Mouse (Mus musculus) embryo, embryonic 10.5 days (tissue): ENCODE measurements around the gene Galnt16.

Experiments used
- DNase-seq: peaks from one replicate; pipeline ENCODE4 v3.0.0-alpha.2; 2015; ENCODE audit warnings: low spot score

The Galnt16 gene

GRCm38 (mm10) chr12:80531585-80531984 lies 13.5 kb downstream of the Galnt16 start:
- DNase-seq, result no peak

- no peak for DNase-seq
Measured at GRCm38 (mm10) chr12:80533876-80534275, 15.8 kb downstream of the Galnt16 start.

- DNase-seq, result no peak
Measured at GRCm38 (mm10) chr12:80537313-80537712, 19.2 kb downstream of the Galnt16 start.

- DNase-seq, result no peak
Measured at GRCm38 (mm10) chr12:80538311-80538710, 20.2 kb downstream of the Galnt16 start.

- peak; percentile 25 for DNase-seq
Measured at GRCm38 (mm10) chr12:80545310-80545709, 27.2 kb downstream of the Galnt16 start.

- no peak for DNase-seq
Measured at GRCm38 (mm10) chr12:80549646-80550045, 31.6 kb downstream of the Galnt16 start.

- peak; percentile 41 for DNase-seq
Measured at GRCm38 (mm10) chr12:80553157-80553556, 35.1 kb downstream of the Galnt16 start.

GRCm38 (mm10) chr12:80554312-80554711 lies 36.2 kb downstream of the Galnt16 start:
- DNase-seq, result no peak

- DNase-seq, result no peak
Measured at GRCm38 (mm10) chr12:80561904-80562303, 43.8 kb downstream of the Galnt16 start.

GRCm38 (mm10) chr12:80562793-80563192 lies 44.7 kb downstream of the Galnt16 start:
- DNase-seq, result no peak

GRCm38 (mm10) chr12:80564990-80565389 lies 46.9 kb downstream of the Galnt16 start:
- no peak for DNase-seq

GRCm38 (mm10) chr12:80565793-80566192 lies 47.7 kb downstream of the Galnt16 start:
- DNase-seq, result peak; percentile 12

- peak; percentile 36 for DNase-seq
Measured at GRCm38 (mm10) chr12:80566502-80566901, 48.4 kb downstream of the Galnt16 start.

GRCm38 (mm10) chr12:80567375-80567774 lies 49.3 kb downstream of the Galnt16 start:
- DNase-seq, result peak; percentile 48

- no peak for DNase-seq
Measured at GRCm38 (mm10) chr12:80569561-80569960, 51.5 kb downstream of the Galnt16 start.

- DNase-seq, result no peak
Measured at GRCm38 (mm10) chr12:80574318-80574717, 56.2 kb downstream of the Galnt16 start.

- no peak for DNase-seq
Measured at GRCm38 (mm10) chr12:80574825-80575371, 56.8 kb downstream of the Galnt16 start.

- DNase-seq, result peak; percentile 59
Measured at GRCm38 (mm10) chr12:80577049-80577448, 59.0 kb downstream of the Galnt16 start.

- no peak for DNase-seq
Measured at GRCm38 (mm10) chr12:80581357-80581756, 63.3 kb downstream of the Galnt16 start.

- DNase-seq, result peak; percentile 39
Measured at GRCm38 (mm10) chr12:80584973-80585372, 66.9 kb downstream of the Galnt16 start.

GRCm38 (mm10) chr12:80594141-80594540 lies 76.1 kb downstream of the Galnt16 start:
- no peak for DNase-seq

- no peak for DNase-seq
Measured at GRCm38 (mm10) chr12:80594781-80595180, 76.7 kb downstream of the Galnt16 start.

GRCm38 (mm10) chr12:80595566-80595965 lies 77.5 kb downstream of the Galnt16 start:
- DNase-seq, result no peak

GRCm38 (mm10) chr12:80595968-80596367 lies 77.9 kb downstream of the Galnt16 start:
- DNase-seq, result no peak
